Mouse (Mus musculus): ENCODE data around the gene Sec61g. TPM values are rescaled to one million over a fixed set of nuclear protein-coding genes. Genes with fewer than 3 reads are reported as not detected.

Gene Sec61g
- total RNA-seq, 2 experiments from 2014 or later = 6.0 to 12.6 TPM

Other genes starting within 250 kb of the Sec61g start
- gene Egfr, start 243.7 kb upstream of the Sec61g start, total RNA-seq (2021) = 10 to 100 TPM; 10.4 to 11.8 TPM

Measured in adrenal gland, adult 18-20 months (tissue).